Mouse (Mus musculus) natural killer cell, adult 2 months (primary cell): ENCODE results near the gene Coa3.

Experiments used
- DNase-seq, 2 experiments: peaks; one replicate each; pipeline ENCODE4 v3.0.0; 2022; ENCODE audit warnings: low spot score in 2 of 2

Coa3 gene

GRCm38 (mm10) chr11:101282896-101283295 lies 4.0 kb upstream of the Coa3 start:
- DNase-seq: no peak

DNA sequence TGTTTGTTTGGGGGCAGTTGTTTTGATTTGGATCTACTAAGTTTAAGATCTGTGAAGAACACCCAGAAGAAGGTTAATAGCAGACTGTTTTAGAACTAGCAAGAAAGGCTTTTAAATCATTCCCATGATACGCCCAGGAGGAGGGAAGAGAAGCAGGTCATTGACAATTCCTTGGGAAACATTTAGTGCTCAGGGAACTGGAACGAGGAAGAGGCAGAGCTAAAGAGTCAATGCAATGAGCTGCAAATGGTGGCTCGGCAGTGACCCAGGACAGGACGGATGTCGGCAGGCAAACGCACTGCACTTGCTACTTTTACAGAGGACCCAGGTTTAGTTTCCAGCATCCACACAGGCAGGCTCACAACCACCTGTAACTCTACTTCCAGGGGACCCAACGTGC lies 1.9 kb upstream of the Coa3 start:
- DNase-seq: no peak

DNA sequence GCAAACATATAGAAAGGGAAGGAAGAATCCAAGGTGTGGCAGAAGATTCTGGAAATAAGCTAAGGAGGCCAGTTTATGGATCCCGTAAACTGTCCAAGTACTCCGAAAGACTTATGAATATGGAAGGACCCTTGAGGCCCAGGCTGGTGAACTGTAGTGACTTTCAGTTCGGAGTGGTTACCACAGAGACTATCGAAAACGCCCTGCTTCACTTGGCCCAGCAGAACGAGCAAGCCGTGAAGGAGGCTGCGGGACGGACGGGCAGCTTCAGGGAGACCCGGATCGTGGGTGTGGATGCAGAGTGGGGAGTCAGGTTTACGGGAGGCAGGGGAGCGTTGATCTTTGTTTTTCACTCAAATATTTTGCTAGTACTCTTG lies 267 bp upstream of the Coa3 start:
- no peak for DNase-seq

DNA sequence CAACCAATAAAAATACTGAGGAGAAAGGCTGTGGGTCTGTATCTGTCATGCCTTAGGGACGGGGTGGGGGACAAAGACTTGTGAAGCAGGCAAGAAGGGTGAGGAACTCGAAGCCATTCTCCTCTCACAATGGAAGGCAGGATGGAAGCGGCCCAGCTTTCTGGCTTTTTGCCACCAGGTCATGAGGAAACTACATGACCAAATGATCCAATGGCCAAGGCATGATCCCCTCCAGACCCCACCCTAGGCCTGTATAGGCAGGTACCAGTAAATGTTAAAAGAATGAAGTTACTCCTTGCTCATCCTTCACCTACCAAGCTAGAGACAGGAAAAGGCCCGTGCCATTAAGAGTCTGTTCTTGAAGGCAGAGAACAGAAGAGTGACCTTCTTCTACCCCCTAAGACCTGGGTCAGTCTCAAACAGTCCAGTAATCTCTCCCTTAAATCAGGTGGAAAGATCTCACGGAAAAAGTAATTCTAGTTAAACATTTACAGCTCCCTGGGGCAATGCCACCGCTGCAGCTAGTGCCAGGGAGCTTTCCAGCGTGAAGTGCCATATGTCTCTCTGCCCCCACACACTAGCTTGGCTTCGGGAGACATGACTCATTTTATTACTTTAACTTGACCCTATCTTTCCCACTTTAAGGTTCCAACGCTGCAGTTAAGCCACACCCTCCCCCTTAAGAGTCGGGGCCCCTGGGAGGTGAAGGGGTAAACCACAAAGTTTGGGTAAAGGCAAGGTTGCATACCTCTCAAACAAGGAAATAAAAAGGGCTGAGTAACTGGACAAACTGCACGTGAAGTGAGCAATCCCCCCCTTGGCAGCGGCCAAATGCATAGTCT lies 1.3 kb downstream of the Coa3 start:
- DNase-seq: no peak

- no peak for DNase-seq
Measured at GRCm38 (mm10) chr11:101276319-101277070, 2.4 kb downstream of the Coa3 start.

- no peak for DNase-seq
Measured at GRCm38 (mm10) chr11:101275309-101275708, 3.6 kb downstream of the Coa3 start.

- DNase-seq: no peak
Measured at GRCm38 (mm10) chr11:101272446-101272845, 6.5 kb downstream of the Coa3 start.

DNA sequence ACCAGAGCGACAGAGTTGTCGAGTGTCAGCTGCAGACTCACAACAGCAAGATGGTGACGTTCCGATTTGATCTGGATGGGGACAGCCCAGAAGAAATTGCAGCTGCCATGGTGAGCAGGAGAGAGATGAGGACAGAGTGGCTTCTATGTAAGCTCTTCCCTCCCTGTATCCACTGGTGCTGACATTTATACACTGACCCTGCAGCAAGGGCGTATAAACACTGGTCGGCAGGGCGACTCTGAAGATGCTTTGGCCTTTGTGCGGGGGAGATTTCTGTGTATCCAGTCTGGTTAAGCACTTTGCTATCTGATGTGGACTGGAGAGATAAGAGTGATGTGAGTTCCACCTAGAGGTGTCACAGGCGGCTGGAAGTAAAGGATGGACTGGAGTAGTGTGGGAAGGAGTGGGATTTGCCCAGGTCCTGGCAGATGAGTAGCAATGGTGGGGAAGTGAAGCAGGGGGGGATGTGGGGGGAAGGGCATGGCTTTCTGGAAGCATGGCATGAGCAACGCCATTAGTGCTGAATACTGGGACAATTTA lies 9.3 kb downstream of the Coa3 start:
- DNase-seq: no peak

DNA sequence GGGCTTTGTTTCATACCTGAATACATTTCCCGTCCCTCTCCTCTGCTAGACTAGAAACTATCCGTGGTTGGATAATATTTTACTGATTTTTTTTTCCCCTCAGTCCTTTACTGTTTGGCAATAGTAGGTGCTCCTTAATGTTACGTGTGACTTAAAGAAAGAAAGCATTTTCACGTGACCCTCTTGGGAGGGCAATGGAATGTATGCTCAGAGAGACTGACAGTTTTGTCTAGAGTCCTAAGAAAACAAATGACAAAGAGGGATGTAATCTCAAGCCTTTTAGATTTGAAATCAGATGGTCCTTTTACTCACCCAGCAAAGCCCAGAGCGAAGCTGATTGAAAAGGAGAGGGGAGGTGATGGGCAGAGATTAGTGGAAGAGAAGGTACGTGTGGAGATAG lies 13.0 kb downstream of the Coa3 start:
- DNase-seq: no peak

- no peak for DNase-seq
Measured at GRCm38 (mm10) chr11:101264954-101265471, 13.9 kb downstream of the Coa3 start.

- DNase-seq: no peak
Measured at GRCm38 (mm10) chr11:101263989-101264280, 15.0 kb downstream of the Coa3 start.

- no peak for DNase-seq
Measured at GRCm38 (mm10) chr11:101263138-101263988, 15.6 kb downstream of the Coa3 start.

- no peak for DNase-seq
Measured at GRCm38 (mm10) chr11:101262272-101262967, 16.5 kb downstream of the Coa3 start.

- DNase-seq: no peak
Measured at GRCm38 (mm10) chr11:101260826-101261380, 18.0 kb downstream of the Coa3 start.

GRCm38 (mm10) chr11:101259948-101260825 lies 18.7 kb downstream of the Coa3 start, which contains the start of gene Wnk4:
TSS of gene Wnk4 (plus strand) at chr11:101260567.
- DNase-seq: no peak

DNA sequence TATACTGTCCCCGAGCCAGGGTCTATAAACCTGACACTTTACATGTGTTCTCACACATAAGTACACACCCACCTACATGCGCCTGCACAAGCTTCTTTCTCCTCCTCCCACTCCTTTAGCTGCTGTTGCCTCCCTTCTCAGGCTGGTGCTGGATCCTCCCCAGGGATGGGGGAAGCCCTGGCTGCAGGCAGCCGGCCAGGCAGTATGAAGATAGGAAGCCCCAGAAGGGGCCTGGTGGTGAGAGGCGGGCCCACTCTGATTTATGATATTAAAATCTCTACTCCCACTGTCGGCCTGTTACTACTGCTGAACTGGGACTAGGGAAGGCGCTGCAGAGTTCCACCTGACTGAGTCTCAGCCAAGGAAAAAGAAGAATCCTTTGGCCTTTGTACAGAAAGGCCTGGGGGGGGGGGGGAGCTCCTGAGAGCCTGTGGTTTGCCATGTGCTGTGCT lies 19.6 kb downstream of the Coa3 start:
- DNase-seq: no peak

GRCm38 (mm10) chr11:101255826-101256775 lies 22.8 kb downstream of the Coa3 start:
- DNase-seq: no peak

- DNase-seq: peak; percentile 71 to 78
Measured at GRCm38 (mm10) chr11:101253613-101254389, 25.1 kb downstream of the Coa3 start, which contains the start of gene Vps25. TSS of gene Vps25 (plus strand) at chr11:101253707.
